Mouse (Mus musculus): ENCODE results near the gene Agpat3. TPM values are rescaled to one million over a fixed set of nuclear protein-coding genes. Genes with fewer than 3 reads are reported as not detected.

Gene Agpat3
- polyA plus RNA-seq, 1 experiment from 2014 or later: 58.2 TPM

DNA sequence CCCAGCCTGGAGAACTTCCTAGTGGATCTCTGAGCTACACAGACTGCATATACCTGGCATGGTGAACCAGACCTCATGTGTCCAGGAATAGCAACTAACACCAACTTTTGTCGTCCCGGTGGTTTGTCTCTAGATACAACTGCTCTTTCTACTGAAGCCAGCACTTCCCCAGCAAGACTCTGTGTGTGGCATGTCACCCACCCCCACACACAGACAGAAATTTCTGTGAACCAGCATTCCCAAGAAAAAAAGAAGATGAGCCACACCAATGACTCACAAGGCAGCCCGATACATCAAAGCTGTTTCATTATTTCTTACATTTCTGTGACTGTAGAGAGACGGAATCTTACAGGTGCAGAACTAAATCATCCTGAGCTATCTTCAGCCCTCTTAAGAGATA lies 52.2 kb downstream of the Agpat3 start:
- 93% methylated on average over 4 of the region's 4 CpGs for WGBS
- no peak for ATAC-seq (ENCODE audit: low FRiP score, low read depth)
- Histone ChIP-seq H3K4me2 (replicated peaks) (no peak overlapping the region), H3K4me3 (no peak overlapping the region), H3K9ac (replicated peaks) (no peak overlapping the region), H3K27ac (replicated peaks) (no peak overlapping the region), H3K27me3 (no peaks in the 10 kb centered on the region), H3K9me3 (no peaks in the 10 kb centered on the region), H3K4me1 (peaks cover 4% of the 10 kb centered on the region; the same call in 1 of the 2 replicates), H3K36me3 (no peaks in the 10 kb centered on the region)

DNA sequence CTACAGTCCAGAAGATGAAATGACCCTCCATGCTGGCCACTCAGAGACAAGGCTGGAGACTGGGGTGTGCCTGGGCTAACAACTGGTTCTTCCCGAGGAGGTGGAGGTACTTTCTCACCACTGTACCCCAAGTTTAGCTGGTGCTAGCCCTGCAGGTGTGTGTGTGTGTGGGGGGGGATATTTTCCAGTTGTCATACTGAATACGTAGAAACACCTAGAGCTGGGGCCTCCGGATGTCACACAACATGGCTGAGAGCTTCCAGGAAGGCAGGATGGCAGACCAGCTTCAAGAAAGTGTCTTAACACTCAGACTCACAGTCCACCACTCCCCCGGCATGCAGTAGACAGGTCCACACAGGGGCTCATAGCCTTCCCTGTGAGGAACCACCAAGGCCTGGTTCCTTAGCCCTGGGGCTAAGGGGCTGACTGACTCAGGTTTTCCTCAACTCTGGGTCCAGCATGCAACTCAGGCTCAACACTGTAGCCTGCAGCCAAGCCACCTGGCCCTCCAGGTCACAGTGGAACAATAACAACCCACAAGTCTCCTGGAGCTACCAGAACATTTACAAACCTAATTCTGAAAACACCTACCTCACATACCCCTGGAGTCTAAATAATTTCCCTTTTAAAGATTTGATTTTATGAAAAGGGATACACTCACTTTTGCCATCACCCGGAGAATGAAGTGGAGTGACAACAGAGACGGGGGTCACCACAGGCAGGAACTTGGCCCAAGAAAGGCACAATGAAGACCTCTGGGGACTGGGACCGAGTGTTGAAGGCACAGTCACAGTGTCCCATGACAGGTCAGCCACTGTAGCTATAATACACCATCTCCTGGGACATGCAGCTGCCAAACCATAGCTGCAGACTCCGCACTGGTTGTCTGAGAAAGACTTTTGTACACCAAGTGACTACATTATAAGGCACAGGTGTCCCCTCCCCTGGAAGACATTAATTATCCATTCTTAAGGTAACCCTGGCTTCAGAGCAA lies 53.3 kb downstream of the Agpat3 start:
- no peak for ATAC-seq (ENCODE audit: low FRiP score, low read depth)
- Histone ChIP-seq H3K4me3 (no peak overlapping the region), H3K27ac (replicated peaks) (no peak overlapping the region), H3K27me3 (no peaks in the 10 kb centered on the region), H3K4me1 (peaks cover 4% of the 10 kb centered on the region; the same call in 1 of the 2 replicates), H3K9ac (replicated peaks) (no peak overlapping the region), H3K36me3 (no peaks in the 10 kb centered on the region), H3K9me3 (no peaks in the 10 kb centered on the region), H3K4me2 (replicated peaks) (no peak overlapping the region)
- WGBS: 93% methylated on average over 8 of the region's 8 CpGs

DNA sequence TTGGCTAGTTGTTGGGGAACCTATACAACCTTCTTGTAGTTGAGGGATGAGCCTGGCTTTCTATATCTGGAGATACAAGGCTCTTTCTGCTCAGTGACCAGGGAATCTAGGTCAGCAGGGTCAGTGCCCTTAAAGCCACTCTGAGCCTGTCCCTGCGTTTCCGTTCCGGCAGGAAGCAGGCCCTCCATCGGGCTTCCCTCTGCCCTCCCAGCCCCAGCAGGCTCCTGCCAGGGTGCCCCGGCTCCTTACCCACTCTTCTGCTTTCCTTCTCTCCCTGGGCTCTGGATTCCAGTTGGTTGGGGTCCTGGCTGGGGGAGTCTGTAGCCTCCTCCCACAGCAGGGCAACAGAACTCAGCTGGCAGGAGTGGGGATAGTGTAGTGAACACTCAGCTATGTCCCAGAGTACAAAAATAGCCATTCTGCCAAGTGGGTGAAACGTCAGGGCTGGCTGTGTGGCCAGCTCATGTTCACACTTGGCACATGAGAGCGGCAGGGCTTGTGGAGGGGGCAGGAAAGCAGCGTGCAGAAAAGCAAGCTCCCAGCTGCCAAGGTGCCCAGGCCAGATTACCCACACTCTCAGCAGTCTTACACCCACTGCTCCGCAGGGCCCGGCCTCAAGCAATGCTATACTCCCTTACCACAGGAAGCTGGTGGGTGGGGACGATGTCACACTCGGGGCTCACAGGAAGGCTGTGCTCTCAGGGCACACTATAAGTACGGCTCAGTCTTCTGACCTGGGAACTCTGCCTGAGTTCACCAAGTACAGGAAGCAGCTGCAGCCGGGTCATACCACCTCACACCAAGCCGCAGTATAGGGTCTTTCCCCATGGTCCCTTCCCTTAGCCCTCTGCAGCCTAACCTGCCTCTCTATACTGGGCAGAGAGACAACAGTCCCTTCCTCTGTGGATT lies 54.5 kb downstream of the Agpat3 start:
- peaks cover 4% of the 10 kb centered on the region; the same call in 1 of the 2 replicates for H3K4me1 ChIP-seq
- H3K9ac ChIP-seq (replicated peaks): no peak overlapping the region
- H3K27me3 ChIP-seq: no peaks in the 10 kb centered on the region
- no peaks in the 10 kb centered on the region for H3K36me3 ChIP-seq
- H3K4me3 ChIP-seq: no peak overlapping the region
- H3K9me3 ChIP-seq: no peaks in the 10 kb centered on the region
- no peak overlapping the region for H3K4me2 ChIP-seq (replicated peaks)
- no peak for ATAC-seq (ENCODE audit: low FRiP score, low read depth)
- WGBS: 82% methylated on average over 15 of the region's 15 CpGs
- 0 out of 2 replicates have a peak overlapping the region, but pooled peaks have one; percentile 10 for H3K27ac ChIP-seq (replicated peaks)

DNA sequence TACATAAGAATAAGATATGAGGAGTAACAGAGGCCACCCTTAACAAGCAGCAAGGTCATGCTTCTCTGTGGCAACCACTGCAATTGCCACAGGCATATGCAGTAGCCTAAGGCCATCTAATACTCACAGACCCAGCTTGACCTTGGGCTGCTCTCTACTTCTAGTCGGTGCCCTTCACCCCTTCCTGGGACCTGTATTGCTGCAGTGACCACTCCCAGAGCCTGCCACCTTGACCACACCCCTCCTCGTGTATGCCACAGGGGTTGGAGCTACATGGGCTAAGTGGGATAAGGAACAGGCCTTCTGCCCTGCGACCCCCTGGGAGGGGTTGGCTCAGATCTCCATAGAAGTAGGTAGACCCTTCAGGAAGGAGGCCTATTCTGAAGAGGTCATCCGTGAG lies 55.3 kb downstream of the Agpat3 start:
- Histone ChIP-seq H3K27me3 (no peaks in the 10 kb centered on the region), H3K4me3 (no peak overlapping the region), H3K36me3 (no peaks in the 10 kb centered on the region), H3K27ac (replicated peaks) (no peak overlapping the region), H3K4me1 (peaks cover 4% of the 10 kb centered on the region; the same call in 1 of the 2 replicates), H3K9ac (replicated peaks) (no peak overlapping the region), H3K4me2 (replicated peaks) (no peak overlapping the region), H3K9me3 (no peaks in the 10 kb centered on the region)
- ATAC-seq (ENCODE audit: low FRiP score, low read depth): no peak
- WGBS: 80% methylated on average over 4 of the region's 4 CpGs

DNA sequence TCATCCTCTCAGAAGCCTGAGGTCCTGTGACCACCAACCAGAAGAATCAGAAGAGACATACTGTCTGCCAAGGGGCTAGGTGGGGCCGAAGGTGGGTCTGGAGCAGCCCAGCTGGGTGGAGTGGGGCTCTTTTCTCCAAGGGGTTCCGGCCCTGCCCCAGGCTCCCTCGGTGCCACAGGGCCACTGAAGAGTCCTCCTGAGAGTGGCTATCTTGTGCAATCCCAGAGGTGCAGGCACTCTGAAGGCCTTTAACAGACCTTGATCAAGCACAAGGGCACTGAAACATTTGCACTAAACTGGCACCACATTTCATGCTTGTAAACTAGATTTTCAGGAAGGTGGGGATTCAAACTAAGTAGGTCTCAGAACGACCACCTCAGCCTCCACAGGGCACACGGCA lies 55.9 kb downstream of the Agpat3 start:
- no peak overlapping the region for H3K9ac ChIP-seq (replicated peaks)
- no peak for ATAC-seq (ENCODE audit: low FRiP score, low read depth)
- 87% methylated on average over 5 of the region's 5 CpGs for WGBS

DNA sequence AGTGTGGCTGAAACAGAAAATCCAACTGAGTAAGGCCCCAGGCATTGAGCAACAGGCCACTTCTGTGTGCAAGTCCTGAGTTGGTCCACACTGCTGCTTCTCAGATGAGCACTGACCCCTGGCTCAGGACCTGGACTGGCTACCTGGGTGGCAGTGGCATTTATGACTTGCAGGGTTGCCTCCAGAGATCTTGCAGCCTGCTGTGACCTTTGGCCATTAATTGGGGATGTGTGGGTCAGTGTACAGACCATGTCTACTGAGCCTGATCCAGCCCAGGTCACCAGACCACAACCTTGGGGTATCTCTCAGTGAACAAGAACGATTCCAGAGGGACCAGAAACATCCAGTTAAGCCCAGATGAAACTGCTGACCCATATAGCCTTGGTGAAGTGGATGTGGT lies 58.7 kb downstream of the Agpat3 start:
- Histone ChIP-seq H3K9ac (replicated peaks) (no peak overlapping the region), H3K36me3 (no peaks in the 10 kb centered on the region), H3K27ac (replicated peaks) (no peak overlapping the region), H3K9me3 (no peaks in the 10 kb centered on the region), H3K4me2 (replicated peaks) (no peak overlapping the region), H3K4me1 (peaks cover 4% of the 10 kb centered on the region; the same call in 1 of the 2 replicates), H3K27me3 (no peaks in the 10 kb centered on the region), H3K4me3 (no peak overlapping the region)
- no peak for ATAC-seq (ENCODE audit: low FRiP score, low read depth)
- WGBS: 88% methylated on average over 1 of the region's 1 CpGs

More for the DNA sequence above, 55.9 kb downstream of the Agpat3 start:
- Histone ChIP-seq H3K27ac (replicated peaks) (no peak overlapping the region), H3K4me2 (replicated peaks) (no peak overlapping the region), H3K4me1 (peaks cover 4% of the 10 kb centered on the region; the same call in 1 of the 2 replicates), H3K4me3 (no peak overlapping the region), H3K36me3 (no peaks in the 10 kb centered on the region), H3K27me3 (no peaks in the 10 kb centered on the region), H3K9me3 (no peaks in the 10 kb centered on the region)

DNA sequence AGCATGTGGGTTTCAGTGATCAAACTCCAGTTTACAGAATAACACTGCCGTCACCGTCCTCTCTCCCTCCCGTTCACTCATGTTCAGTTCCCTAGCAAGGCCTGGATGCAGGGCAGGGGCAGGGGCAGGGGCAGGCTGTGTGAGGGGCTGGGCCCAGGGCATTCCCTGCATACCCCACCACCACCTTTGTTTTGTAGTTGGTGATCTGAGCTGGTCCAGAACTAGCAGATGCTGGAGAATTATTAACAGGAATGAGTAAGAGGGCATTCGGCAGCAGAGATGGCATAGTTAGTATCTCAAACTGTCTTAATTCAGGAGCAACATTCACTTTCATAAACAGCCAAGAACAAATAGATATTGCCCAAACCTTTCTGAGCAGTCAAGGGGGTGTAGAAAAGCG lies 59.9 kb downstream of the Agpat3 start:
- Histone ChIP-seq H3K4me1 (no peaks in the 10 kb centered on the region), H3K9me3 (no peaks in the 10 kb centered on the region), H3K27me3 (no peaks in the 10 kb centered on the region), H3K4me3 (no peak overlapping the region), H3K36me3 (peaks cover 6% of the 10 kb centered on the region), H3K27ac (replicated peaks) (no peak overlapping the region), H3K9ac (replicated peaks) (no peak overlapping the region), H3K4me2 (replicated peaks) (no peak overlapping the region)
- WGBS: 95% methylated on average over 5 of the region's 5 CpGs
- no peak for ATAC-seq (ENCODE audit: low FRiP score, low read depth)

DNA sequence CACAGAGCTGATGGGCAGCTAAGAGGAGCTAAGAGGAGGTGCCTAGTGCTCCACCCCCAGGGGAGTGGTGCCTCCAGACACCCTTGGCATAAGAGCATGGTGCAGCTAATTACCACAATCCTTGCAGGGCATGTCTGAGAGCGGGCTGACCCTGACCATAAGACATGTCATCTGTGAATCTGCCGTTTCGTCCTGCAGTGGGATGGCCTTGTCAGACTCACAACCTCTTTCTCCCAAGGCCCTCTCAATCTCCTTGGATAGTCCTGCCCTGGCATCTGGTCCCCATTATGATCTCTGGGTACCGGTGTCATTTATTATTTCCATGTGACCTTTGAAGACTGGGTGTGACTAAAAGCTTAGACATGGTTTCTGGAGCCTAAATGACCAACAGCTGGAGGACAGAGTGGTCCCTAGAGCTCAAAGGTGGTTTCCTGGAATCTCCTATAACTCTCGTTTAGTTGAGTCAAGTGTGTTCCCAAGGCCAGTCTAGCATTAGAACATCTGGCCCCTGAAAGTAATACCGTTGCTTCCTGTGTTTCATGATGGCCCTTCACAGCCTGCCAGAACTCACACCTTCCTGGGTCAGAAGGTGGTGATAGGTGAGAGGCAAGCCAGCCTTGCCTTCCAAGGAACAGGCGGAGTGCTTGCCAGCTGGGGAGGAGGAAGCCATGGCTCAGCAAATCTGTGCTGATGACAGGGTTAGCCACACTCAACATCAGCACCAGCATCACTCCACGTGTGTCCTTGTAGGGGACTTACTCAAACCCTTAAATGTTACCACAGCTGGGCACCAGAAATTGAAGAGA lies 61.4 kb downstream of the Agpat3 start:
- Histone ChIP-seq H3K36me3 (peaks cover 20% of the 10 kb centered on the region), H3K9me3 (no peaks in the 10 kb centered on the region), H3K27me3 (no peaks in the 10 kb centered on the region), H3K27ac (replicated peaks) (no peak overlapping the region), H3K4me2 (replicated peaks) (no peak overlapping the region), H3K4me1 (no peaks in the 10 kb centered on the region), H3K4me3 (no peak overlapping the region), H3K9ac (replicated peaks) (no peak overlapping the region)
- 82% methylated on average over 8 of the region's 8 CpGs for WGBS
- ATAC-seq (ENCODE audit: low FRiP score, low read depth): no peak

DNA sequence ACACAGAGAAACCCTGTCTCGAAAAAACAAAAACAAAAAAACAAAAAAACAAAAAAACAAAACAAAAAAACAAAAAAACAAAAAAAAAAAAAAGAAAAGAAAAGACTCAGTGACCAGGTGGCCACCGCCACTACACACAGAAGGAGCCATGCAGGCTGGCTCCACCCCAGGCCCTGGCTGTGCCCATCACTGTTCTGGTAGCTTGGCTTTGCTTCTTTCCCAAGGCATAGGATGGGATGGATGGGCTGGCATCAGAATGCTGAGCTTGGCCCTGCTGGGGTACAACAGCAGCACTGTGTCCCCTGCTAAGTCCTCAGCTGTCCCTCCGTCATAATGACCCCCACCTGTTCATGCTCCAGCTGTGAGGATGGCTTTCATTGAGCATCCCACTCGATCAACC lies 63.4 kb downstream of the Agpat3 start:
- H3K4me2 ChIP-seq (replicated peaks): no peak overlapping the region
- WGBS: 92% methylated on average over 4 of the region's 4 CpGs
- no peaks in the 10 kb centered on the region for H3K27me3 ChIP-seq
- no peaks in the 10 kb centered on the region for H3K9me3 ChIP-seq
- no peak for ATAC-seq (ENCODE audit: low FRiP score, low read depth)
- peaks cover 41% of the 10 kb centered on the region for H3K36me3 ChIP-seq
- H3K4me1 ChIP-seq: no peaks in the 10 kb centered on the region
- H3K4me3 ChIP-seq: no peak overlapping the region
- no peak overlapping the region for H3K27ac ChIP-seq (replicated peaks)
- H3K9ac ChIP-seq (replicated peaks): no peak overlapping the region

DNA sequence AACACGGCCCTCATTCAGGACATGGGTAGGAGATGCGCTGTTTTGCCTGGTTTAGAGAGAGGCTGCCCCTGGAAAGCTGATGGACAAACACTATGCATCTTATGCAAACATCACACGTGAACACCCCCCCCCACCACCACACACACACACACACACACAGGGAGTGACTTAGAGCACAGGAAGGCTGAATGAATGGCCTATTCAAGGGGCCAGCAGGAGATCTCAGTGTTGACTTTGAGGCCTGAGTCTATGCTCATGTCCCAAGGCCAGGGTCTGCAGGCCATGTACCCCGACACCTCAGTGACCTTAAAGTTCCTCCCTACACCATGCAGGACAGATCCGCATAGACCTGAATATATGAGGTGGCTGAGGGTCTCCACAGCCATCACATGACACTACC lies 64.2 kb downstream of the Agpat3 start:
- no peaks in the 10 kb centered on the region for H3K27me3 ChIP-seq
- 86% methylated on average over 5 of the region's 5 CpGs for WGBS
- H3K4me3 ChIP-seq: no peak overlapping the region
- H3K9ac ChIP-seq (replicated peaks): no peak overlapping the region
- no peaks in the 10 kb centered on the region for H3K4me1 ChIP-seq
- H3K36me3 ChIP-seq: peaks cover 47% of the 10 kb centered on the region
- H3K27ac ChIP-seq (replicated peaks): no peak overlapping the region
- H3K9me3 ChIP-seq: no peaks in the 10 kb centered on the region
- no peak overlapping the region for H3K4me2 ChIP-seq (replicated peaks)
- ATAC-seq (ENCODE audit: low FRiP score, low read depth): no peak

DNA sequence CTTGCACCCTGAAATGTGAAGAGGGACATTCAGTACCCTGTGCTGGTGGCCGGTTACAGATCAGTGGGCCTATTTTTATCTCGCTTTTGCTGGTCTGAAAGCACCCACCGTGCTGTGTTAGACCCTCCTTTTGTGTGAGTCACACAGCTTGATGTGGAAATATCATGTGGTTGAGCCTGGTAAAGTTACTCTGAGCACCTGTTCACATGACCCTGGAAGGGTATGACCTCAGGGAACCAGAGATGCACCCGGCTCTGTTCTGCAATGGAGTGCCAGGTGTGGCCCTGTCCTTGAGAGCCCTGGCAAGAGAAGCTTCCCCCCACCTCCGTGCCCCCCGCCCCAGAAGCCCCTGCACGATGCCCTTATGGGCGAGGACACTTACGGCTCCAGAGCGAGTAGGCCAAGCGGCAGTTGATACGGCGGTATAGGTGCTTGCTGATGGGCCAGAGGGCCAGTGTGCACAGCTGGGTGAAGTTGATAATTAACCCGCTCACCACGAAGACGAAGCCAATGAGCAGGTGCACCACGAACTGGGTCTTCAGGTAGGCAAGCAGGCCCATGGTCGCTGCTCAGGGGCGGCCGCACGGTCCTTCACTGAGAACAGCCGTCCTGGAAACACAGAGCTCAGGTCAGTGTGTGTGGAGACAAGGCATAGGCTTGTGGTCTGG lies 64.7 kb downstream of the Agpat3 start:
- peaks cover 53% of the 10 kb centered on the region for H3K36me3 ChIP-seq
- H3K27me3 ChIP-seq: no peaks in the 10 kb centered on the region
- no peak overlapping the region for H3K4me2 ChIP-seq (replicated peaks)
- no peaks in the 10 kb centered on the region for H3K9me3 ChIP-seq
- WGBS: 91% methylated on average over 22 of the region's 22 CpGs
- H3K4me3 ChIP-seq: no peak overlapping the region
- no peak overlapping the region for H3K9ac ChIP-seq (replicated peaks)
- no peaks in the 10 kb centered on the region for H3K4me1 ChIP-seq
- H3K27ac ChIP-seq (replicated peaks): no peak overlapping the region
- ATAC-seq (ENCODE audit: low FRiP score, low read depth): no peak

All from midbrain, embryonic 12.5 days (tissue).